Mouse (Mus musculus): Measurements from ENCODE around the gene Csrp1.

Gene Csrp1

GRCm38 (mm10) chr1:135697462-135697861 lies 22.4 kb upstream of the Csrp1 start:
- DNase-seq (ENCODE audit: extremely low read depth, low read depth, low spot score), result no peak

GRCm38 (mm10) chr1:135698046-135698445 lies 21.8 kb upstream of the Csrp1 start:
- DNase-seq (ENCODE audit: extremely low read depth, low read depth, low spot score), result no peak

- no peak for DNase-seq (ENCODE audit: extremely low read depth, low read depth, low spot score)
Observed at GRCm38 (mm10) chr1:135698451-135698921, 21.4 kb upstream of the Csrp1 start.

GRCm38 (mm10) chr1:135698996-135699705 lies 20.7 kb upstream of the Csrp1 start:
- DNase-seq (ENCODE audit: extremely low read depth, low read depth, low spot score), result no peak

GRCm38 (mm10) chr1:135699892-135700291 lies 20.0 kb upstream of the Csrp1 start:
- DNase-seq (ENCODE audit: extremely low read depth, low read depth, low spot score), result no peak

GRCm38 (mm10) chr1:135700605-135701004 lies 19.3 kb upstream of the Csrp1 start:
- no peak for DNase-seq (ENCODE audit: extremely low read depth, low read depth, low spot score)

- no peak for DNase-seq (ENCODE audit: extremely low read depth, low read depth, low spot score)
Observed at GRCm38 (mm10) chr1:135701314-135701713, 18.5 kb upstream of the Csrp1 start.

- DNase-seq (ENCODE audit: extremely low read depth, low read depth, low spot score), result no peak
Observed at GRCm38 (mm10) chr1:135702722-135703121, 17.1 kb upstream of the Csrp1 start.

- DNase-seq (ENCODE audit: extremely low read depth, low read depth, low spot score), result no peak
Observed at GRCm38 (mm10) chr1:135704317-135704821, 15.5 kb upstream of the Csrp1 start.

- no peak for DNase-seq (ENCODE audit: extremely low read depth, low read depth, low spot score)
Observed at GRCm38 (mm10) chr1:135708369-135708768, 11.5 kb upstream of the Csrp1 start.

- DNase-seq (ENCODE audit: extremely low read depth, low read depth, low spot score), result no peak
Observed at GRCm38 (mm10) chr1:135711126-135711525, 8.7 kb upstream of the Csrp1 start.

- DNase-seq (ENCODE audit: extremely low read depth, low read depth, low spot score), result no peak
Observed at GRCm38 (mm10) chr1:135714028-135714815, 5.6 kb upstream of the Csrp1 start.

- DNase-seq (ENCODE audit: extremely low read depth, low read depth, low spot score), result no peak
Observed at GRCm38 (mm10) chr1:135714901-135715609, 4.8 kb upstream of the Csrp1 start.

GRCm38 (mm10) chr1:135719486-135719885 lies 375 bp upstream of the Csrp1 start:
- no peak for DNase-seq (ENCODE audit: extremely low read depth, low read depth, low spot score)

- no peak for DNase-seq (ENCODE audit: extremely low read depth, low read depth, low spot score)
Observed at GRCm38 (mm10) chr1:135723016-135723415, 3.2 kb downstream of the Csrp1 start.

GRCm38 (mm10) chr1:135724134-135724533 lies 4.3 kb downstream of the Csrp1 start:
- no peak for DNase-seq (ENCODE audit: extremely low read depth, low read depth, low spot score)

GRCm38 (mm10) chr1:135725324-135725723 lies 5.5 kb downstream of the Csrp1 start:
- DNase-seq (ENCODE audit: extremely low read depth, low read depth, low spot score), result no peak

GRCm38 (mm10) chr1:135725936-135726335 lies 6.1 kb downstream of the Csrp1 start:
- no peak for DNase-seq (ENCODE audit: extremely low read depth, low read depth, low spot score)

- DNase-seq (ENCODE audit: extremely low read depth, low read depth, low spot score), result no peak
Observed at GRCm38 (mm10) chr1:135728631-135729366, 8.9 kb downstream of the Csrp1 start.

- DNase-seq (ENCODE audit: extremely low read depth, low read depth, low spot score), result no peak
Observed at GRCm38 (mm10) chr1:135729367-135729713, 9.5 kb downstream of the Csrp1 start.

- DNase-seq (ENCODE audit: extremely low read depth, low read depth, low spot score), result no peak
Observed at GRCm38 (mm10) chr1:135729821-135730220, 10.0 kb downstream of the Csrp1 start.

Measured in fat pad, adult 2 months (tissue).